Mouse (Mus musculus): ENCODE measurements around the gene Kcnj1. TPM values are rescaled to one million over a fixed set of nuclear protein-coding genes. Genes with fewer than 3 reads are reported as not detected.

Kcnj1 gene
- polyA plus RNA-seq, 1 experiment from 2014 or later, result not detected

- H3K27me3 ChIP-seq (replicated peaks), result peaks cover 19% of the 10 kb centered on the region
- H3K36me3 ChIP-seq (replicated peaks), result no peaks in the 10 kb centered on the region
- H3K4me2 ChIP-seq, result no peak overlapping the region
- peak; percentile 84 for ATAC-seq (replicated peaks)
- 42% methylated on average over 11 of the region's 11 CpGs for WGBS
- no peak overlapping the region for H3K4me3 ChIP-seq
- H3K9me3 ChIP-seq, result no peaks in the 10 kb centered on the region
- H3K27ac ChIP-seq, result no peak overlapping the region
- H3K9ac ChIP-seq, result no peak overlapping the region
- H3K4me1 ChIP-seq, result peaks cover 12% of the 10 kb centered on the region
Observed at GRCm38 (mm10) chr9:32405191-32405925, 33.1 kb downstream of the Kcnj1 start.

- peaks cover 12% of the 10 kb centered on the region for H3K4me1 ChIP-seq
- H3K27ac ChIP-seq, result no peak overlapping the region
- 9% methylated on average over 8 of the region's 8 CpGs for WGBS
- no peaks in the 10 kb centered on the region for H3K9me3 ChIP-seq
- peaks cover 29% of the 10 kb centered on the region for H3K27me3 ChIP-seq (replicated peaks)
- peak overlapping the region; percentile 45 for H3K4me3 ChIP-seq
- no peaks in the 10 kb centered on the region for H3K36me3 ChIP-seq (replicated peaks)
- peak overlapping the region; percentile 95 for H3K4me2 ChIP-seq
- H3K9ac ChIP-seq, result peak overlapping the region; percentile 56; the same call in 1 of the 2 replicates
- peak; percentile 40; the same call in 1 of the 2 replicates for ATAC-seq (replicated peaks)
Observed at GRCm38 (mm10) chr9:32408730-32409059, 36.4 kb downstream of the Kcnj1 start.

- Histone ChIP-seq H3K9ac (peak overlapping the region; percentile 56), H3K27me3 (replicated peaks) (peaks cover 29% of the 10 kb centered on the region), H3K36me3 (replicated peaks) (no peaks in the 10 kb centered on the region), H3K4me1 (peaks cover 12% of the 10 kb centered on the region), H3K4me2 (peak overlapping the region; percentile 95), H3K4me3 (peak overlapping the region; percentile 45), H3K27ac (no peak overlapping the region), H3K9me3 (no peaks in the 10 kb centered on the region)
- ATAC-seq (replicated peaks), result peak; percentile 64; the same call in 1 of the 2 replicates
- under 1% methylated on average over 47 of the region's 47 CpGs for WGBS
Observed at GRCm38 (mm10) chr9:32409060-32409961, 37.0 kb downstream of the Kcnj1 start.

- no peak overlapping the region for H3K9ac ChIP-seq
Observed at GRCm38 (mm10) chr9:32410671-32411070, 38.4 kb downstream of the Kcnj1 start.

GRCm38 (mm10) chr9:32411507-32411906, 39.2 kb downstream of the Kcnj1 start:
- Histone ChIP-seq H3K27me3 (replicated peaks) (peaks cover 29% of the 10 kb centered on the region), H3K9me3 (no peaks in the 10 kb centered on the region), H3K36me3 (replicated peaks) (no peaks in the 10 kb centered on the region), H3K9ac (no peak overlapping the region), H3K4me2 (no peak overlapping the region), H3K4me1 (peaks cover 12% of the 10 kb centered on the region), H3K27ac (no peak overlapping the region), H3K4me3 (no peak overlapping the region)
- WGBS, result 94% methylated on average over 5 of the region's 5 CpGs
- ATAC-seq (replicated peaks), result no peak

More at GRCm38 (mm10) chr9:32410671-32411070, 38.4 kb downstream of the Kcnj1 start:
- Histone ChIP-seq H3K4me3 (no peak overlapping the region), H3K4me2 (no peak overlapping the region), H3K4me1 (peaks cover 12% of the 10 kb centered on the region), H3K9me3 (no peaks in the 10 kb centered on the region), H3K27ac (no peak overlapping the region), H3K27me3 (replicated peaks) (peaks cover 29% of the 10 kb centered on the region), H3K36me3 (replicated peaks) (no peaks in the 10 kb centered on the region)
- 96% methylated on average over 5 of the region's 5 CpGs for WGBS
- no peak for ATAC-seq (replicated peaks)

- no peak overlapping the region for H3K27ac ChIP-seq
- no peaks in the 10 kb centered on the region for H3K9me3 ChIP-seq
- H3K4me2 ChIP-seq, result no peak overlapping the region
- peaks cover 12% of the 10 kb centered on the region for H3K4me1 ChIP-seq
- no peak for ATAC-seq (replicated peaks)
- H3K27me3 ChIP-seq (replicated peaks), result peaks cover 19% of the 10 kb centered on the region; the same call in 1 of the 2 replicates
- WGBS, result 66% methylated on average over 10 of the region's 10 CpGs
- no peaks in the 10 kb centered on the region for H3K36me3 ChIP-seq (replicated peaks)
- no peak overlapping the region for H3K9ac ChIP-seq
- no peak overlapping the region for H3K4me3 ChIP-seq
Observed at GRCm38 (mm10) chr9:32412836-32413580, 40.7 kb downstream of the Kcnj1 start.

GRCm38 (mm10) chr9:32414956-32415355, 42.7 kb downstream of the Kcnj1 start:
- Histone ChIP-seq H3K9me3 (no peaks in the 10 kb centered on the region), H3K4me1 (no peaks in the 10 kb centered on the region), H3K4me3 (no peak overlapping the region), H3K27ac (no peak overlapping the region), H3K9ac (no peak overlapping the region), H3K27me3 (replicated peaks) (peaks cover 13% of the 10 kb centered on the region; the same call in 1 of the 2 replicates), H3K36me3 (replicated peaks) (no peaks in the 10 kb centered on the region), H3K4me2 (no peak overlapping the region)
- no peak for ATAC-seq (replicated peaks)
- 17% methylated on average over 1 of the region's 1 CpGs for WGBS

GRCm38 (mm10) chr9:32415952-32416351, 43.7 kb downstream of the Kcnj1 start:
- H3K27ac ChIP-seq, result no peak overlapping the region
- no peaks in the 10 kb centered on the region for H3K36me3 ChIP-seq (replicated peaks)
- 0 out of 2 replicates have a peak, but pooled peaks cover 5% of the 10 kb centered on the region for H3K27me3 ChIP-seq (replicated peaks)
- H3K4me3 ChIP-seq, result no peak overlapping the region
- no peaks in the 10 kb centered on the region for H3K4me1 ChIP-seq
- H3K4me2 ChIP-seq, result no peak overlapping the region
- H3K9ac ChIP-seq, result no peak overlapping the region
- no peak for ATAC-seq (replicated peaks)
- no peaks in the 10 kb centered on the region for H3K9me3 ChIP-seq
- WGBS, result 92% methylated on average over 3 of the region's 3 CpGs

- Histone ChIP-seq H3K36me3 (replicated peaks) (no peaks in the 10 kb centered on the region), H3K9ac (no peak overlapping the region), H3K27me3 (replicated peaks) (no peaks in the 10 kb centered on the region), H3K4me2 (no peak overlapping the region), H3K4me1 (no peaks in the 10 kb centered on the region), H3K27ac (no peak overlapping the region), H3K4me3 (no peak overlapping the region), H3K9me3 (no peaks in the 10 kb centered on the region)
- ATAC-seq (replicated peaks), result no peak
- 34% methylated on average over 8 of the region's 8 CpGs for WGBS
Observed at GRCm38 (mm10) chr9:32417466-32418116, 45.3 kb downstream of the Kcnj1 start.

GRCm38 (mm10) chr9:32420711-32421110, 48.4 kb downstream of the Kcnj1 start:
- no peaks in the 10 kb centered on the region for H3K4me1 ChIP-seq
- H3K36me3 ChIP-seq (replicated peaks), result no peaks in the 10 kb centered on the region
- no peaks in the 10 kb centered on the region for H3K9me3 ChIP-seq
- no peak overlapping the region for H3K4me3 ChIP-seq
- H3K27me3 ChIP-seq (replicated peaks), result no peaks in the 10 kb centered on the region
- ATAC-seq (replicated peaks), result no peak
- no peak overlapping the region for H3K9ac ChIP-seq
- no peak overlapping the region for H3K4me2 ChIP-seq
- no peak overlapping the region for H3K27ac ChIP-seq

- H3K4me3 ChIP-seq, result no peak overlapping the region
- WGBS, result 80% methylated on average over 7 of the region's 7 CpGs
- ATAC-seq (replicated peaks), result no peak
Observed at GRCm38 (mm10) chr9:32425321-32425720, 53.0 kb downstream of the Kcnj1 start.

More at GRCm38 (mm10) chr9:32425321-32425720, 53.0 kb downstream of the Kcnj1 start:
- H3K9ac ChIP-seq, result no peak overlapping the region
- no peaks in the 10 kb centered on the region for H3K9me3 ChIP-seq
- H3K27me3 ChIP-seq (replicated peaks), result no peaks in the 10 kb centered on the region
- H3K27ac ChIP-seq, result no peak overlapping the region
- no peaks in the 10 kb centered on the region for H3K4me1 ChIP-seq
- no peaks in the 10 kb centered on the region for H3K36me3 ChIP-seq (replicated peaks)
- no peak overlapping the region for H3K4me2 ChIP-seq
